Mouse (Mus musculus) myocyte (in vitro differentiated cells): Measurements from ENCODE around the gene Pcp4.

Source experiments
- POLR2A ChIP-seq: IDR thresholded peaks from one replicate; pipeline ENCODE4 v1.6.1; 2011; ENCODE audit warnings: low read depth, mild to moderate bottlenecking, control low read depth, moderate library complexity; ENCODE audit not compliant: insufficient read length
- USF1 ChIP-seq: IDR thresholded peaks from one replicate; pipeline ENCODE4 v1.6.1; 2011; ENCODE audit warnings: low read depth, mild to moderate bottlenecking, control low read depth, moderate library complexity

GRCm38 (mm10) chr16:96472361-96472760, 5.0 kb downstream of the Pcp4 start:
- TF ChIP-seq POLR2A (no peak), USF1 (no peak)
